Mouse (Mus musculus): Measurements from ENCODE around the gene Gm17334. TPM values are rescaled to one million over a fixed set of nuclear protein-coding genes. Genes with fewer than 3 reads are reported as not detected.

Gm17334 gene
- total RNA-seq, 2 experiments from 2014 or later = not detected

DNA sequence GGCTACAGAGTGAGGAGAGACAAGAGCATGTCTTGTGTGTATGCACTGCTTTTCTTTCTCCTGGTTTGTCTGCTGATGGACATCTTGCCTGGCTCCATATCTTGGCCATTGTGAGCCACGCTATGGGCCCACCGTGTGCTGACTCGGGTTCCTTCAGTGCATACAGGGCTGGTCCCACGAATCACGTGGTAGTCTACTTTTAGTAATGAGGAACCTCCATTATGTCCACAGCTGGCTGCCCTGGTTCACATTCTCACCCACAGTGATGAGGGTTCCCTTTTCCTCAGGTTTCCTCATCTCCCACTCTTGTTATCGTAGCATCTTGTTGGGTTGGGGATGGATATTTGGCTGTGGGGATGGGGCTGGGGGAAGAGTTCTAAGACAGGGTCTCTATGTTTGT is 24.4 kb downstream of the Gm17334 start:
- DNase-seq (ENCODE audit: low spot score) = no peak

DNA sequence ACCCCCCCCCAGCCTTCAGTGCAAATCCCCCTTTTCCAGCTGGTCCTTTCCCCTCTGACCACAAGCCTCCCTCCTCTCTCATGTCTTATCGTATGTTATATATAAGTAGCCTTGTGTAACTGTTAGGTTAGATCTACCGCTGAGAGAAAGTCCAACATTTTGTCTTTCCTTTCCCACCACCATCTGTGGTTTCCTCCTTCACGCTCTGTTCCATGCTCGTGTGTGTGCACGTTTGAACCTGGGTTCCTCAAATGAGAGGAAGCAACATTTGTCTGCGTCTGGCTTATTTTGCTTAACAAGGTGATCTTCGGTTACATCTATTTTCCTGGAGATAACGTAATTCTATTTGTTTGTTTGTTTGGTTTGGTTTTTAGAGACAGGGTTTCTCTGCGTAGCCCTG is 25.0 kb downstream of the Gm17334 start:
- no peak for DNase-seq (ENCODE audit: low spot score)

DNA sequence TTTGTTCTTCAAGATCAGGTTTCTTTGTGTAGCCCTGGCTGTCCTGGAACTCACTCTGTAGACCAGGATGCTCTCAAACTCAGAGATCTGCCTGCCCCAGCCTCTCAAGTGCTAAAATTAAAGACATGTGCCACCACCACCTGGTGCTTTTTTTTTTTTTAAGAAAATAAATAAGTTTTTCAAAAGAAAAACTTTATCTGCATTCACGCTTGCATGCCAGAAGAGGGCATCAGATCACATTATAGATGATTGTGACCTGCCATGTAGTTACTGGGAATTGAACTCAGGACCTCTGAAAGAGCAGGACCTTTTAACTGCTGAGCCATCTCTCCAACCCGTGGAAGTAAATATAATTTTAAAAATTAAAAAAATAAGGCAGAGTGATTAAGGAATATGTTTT is 27.7 kb downstream of the Gm17334 start:
- DNase-seq (ENCODE audit: low spot score) = no peak

DNA sequence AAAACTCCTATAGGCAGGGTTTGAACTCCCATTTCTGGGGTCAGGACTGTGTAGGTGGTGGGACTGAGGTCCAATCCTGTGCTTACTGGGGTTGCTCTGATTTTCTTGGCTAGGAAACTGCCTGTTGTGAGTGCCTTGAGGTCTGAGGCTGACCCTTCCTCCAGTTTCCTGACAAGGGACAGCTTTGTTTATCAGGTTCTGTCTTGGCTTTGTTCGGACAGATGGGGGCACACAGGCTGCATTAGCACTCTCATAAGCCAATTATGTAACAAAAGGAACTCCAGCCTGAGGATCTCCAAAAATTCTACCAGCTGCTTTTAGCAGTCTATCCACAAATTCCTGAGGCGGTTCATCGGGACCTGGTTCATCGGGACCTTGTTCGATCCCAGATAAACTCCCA is 30.6 kb downstream of the Gm17334 start:
- no peak for DNase-seq (ENCODE audit: low spot score)

DNA sequence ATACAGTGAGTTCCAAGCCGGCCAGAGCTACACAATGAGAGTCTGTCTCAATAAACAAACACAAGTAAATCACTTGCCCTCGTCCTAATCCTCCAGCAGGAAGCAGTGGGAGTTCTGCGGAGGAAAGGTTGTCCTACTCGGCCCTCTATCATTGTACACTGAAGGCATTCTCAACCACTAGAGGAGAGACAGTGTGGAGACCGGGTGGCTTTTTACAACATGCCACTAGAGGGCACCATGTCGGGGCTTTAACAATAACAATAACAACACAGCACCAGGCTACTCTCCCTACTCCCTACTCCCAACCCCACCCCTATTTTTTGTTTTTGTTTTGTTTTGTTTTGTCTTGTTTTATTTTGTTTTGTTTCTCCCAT is 35.4 kb downstream of the Gm17334 start:
- peak; percentile 63 for DNase-seq (ENCODE audit: low spot score)

DNA sequence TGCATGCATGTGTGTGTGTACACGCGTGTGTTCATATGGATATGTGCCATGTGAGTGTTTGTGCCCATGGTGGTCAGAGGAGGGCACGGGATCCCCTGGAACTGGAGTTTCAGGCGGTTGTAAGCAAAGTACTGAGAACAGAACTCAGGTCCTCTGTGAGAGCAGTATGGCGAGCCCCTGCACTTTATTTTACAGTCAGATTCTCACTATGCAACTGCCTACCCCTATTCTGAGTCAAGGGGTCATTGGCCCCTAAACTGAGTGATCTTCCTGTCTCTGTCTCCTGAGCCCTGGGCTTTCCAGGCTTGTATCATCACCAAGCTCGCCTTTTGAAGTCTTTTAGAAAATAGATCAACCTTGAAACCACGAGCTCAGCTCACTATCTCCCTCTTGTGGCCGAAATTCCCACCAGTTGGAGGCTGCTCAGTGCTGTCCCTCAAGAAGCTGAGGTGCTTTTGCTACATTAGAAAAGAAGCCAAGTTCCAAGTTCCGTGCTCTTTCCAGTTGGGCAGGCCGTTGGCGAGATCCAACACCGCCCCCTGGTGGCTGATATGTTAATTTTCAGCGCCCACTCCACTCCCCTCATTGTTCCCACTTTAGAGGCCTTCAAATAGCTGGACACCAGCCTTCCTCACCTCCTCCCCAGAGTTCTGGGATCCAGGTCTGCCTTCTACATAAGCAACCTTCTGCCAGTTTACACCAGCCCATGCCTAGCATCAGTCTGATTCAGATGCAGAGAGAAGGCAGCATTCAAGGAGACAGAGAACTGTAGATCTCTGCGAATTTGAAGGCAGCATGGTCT is 36.0 kb downstream of the Gm17334 start:
- peak; percentile 75 for DNase-seq (ENCODE audit: low spot score)

DNA sequence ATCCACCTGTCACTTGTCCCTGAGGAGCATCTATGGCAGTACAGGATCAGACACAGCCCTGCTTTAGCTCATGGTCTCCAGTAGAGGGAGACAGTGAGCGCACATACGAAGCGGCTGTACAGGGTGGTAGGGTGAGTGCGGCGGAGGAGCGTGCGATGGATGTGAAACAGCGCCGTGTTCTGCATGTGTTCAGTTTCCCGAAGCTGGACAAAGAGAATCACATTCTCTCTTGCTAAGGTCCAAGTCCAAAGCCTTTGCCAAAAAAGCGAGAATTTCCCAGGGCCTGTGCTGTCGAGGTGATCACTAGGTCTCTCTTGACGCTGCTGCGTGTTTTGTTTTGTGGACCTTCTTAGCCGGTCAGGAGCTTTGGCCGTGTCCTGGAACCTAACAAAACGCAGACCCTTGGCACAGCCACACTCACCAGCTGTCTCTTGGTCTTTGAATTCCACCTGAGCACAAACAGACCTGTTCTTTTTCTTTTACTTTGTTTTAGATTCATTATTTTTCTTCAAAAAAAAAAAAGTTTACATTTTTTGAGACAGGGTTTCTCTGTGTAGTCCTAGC is 37.2 kb downstream of the Gm17334 start:
- DNase-seq (ENCODE audit: low spot score) = peak; percentile 67

DNA sequence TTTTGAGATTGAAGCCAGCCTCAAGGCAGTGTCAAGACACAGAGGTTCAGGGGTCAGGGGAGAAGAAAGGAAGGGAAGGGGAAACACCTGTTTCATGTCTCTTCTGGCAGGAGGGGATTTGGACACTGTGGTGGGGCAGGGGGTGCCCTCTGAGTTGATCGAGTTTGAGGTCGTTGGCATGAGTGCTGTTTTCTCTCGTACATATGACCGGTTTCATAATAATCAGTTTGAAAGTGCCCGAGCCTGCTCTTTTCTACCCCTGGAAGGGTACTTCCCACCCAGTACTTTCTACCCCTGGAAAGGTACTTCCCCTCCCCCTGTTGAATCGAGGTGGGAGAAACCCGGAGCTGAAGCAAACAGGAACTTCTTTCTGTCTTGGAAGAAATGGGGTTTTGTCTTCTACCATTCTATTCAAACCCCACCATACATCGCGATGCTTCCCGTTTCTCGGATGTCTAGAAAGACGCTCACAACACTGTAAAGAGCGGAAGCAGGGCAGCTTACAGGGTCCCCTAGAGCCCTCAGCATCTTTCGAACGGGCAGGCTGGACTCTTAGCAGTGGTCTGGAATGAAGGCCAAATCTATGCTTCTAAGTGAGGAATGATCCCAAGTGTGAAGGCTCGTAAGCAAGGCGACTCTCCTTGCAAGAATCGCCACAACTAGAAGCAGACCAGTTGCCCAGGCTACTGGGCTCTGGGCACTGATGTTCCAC is 37.9 kb downstream of the Gm17334 start:
- no peak for DNase-seq (ENCODE audit: low spot score)

DNA sequence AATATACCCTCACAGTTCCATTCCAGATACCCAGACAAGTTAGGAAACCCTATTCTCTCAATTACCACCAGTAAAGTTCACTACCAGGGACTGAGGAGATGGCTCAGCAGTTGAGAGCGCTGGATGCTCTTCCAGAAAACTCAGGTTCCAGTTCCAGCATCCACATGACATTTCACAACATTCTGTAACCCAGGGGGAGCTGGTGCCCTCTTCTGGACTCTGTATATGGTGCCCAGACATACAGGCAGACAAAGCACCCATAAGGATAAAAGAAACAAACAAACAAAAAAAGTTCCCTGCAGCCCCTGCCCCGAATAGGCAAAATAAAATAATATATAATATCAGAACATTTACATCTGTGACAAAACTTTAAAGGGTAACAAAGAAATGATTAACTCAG is 38.6 kb downstream of the Gm17334 start:
- DNase-seq (ENCODE audit: low spot score) = no peak

DNA sequence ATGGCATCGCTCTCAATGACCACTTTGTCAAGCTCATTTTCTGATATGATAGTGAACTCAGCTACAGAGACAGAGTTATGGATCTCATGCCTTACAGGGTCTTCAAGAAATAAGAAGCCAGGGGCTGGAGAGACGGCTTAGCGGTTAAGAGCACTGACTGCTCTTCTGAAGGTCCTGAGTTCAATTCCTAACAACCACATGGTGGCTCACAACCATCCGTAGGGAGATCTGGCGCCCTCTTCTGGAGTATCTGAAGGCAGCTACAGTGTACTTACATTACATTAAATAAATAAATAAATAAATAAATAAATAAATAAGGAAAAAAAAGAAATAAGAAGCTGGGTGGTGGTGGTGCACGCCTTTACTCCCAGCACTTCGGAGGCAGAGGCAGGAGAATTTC is 39.2 kb downstream of the Gm17334 start:
- DNase-seq (ENCODE audit: low spot score) = no peak

DNA sequence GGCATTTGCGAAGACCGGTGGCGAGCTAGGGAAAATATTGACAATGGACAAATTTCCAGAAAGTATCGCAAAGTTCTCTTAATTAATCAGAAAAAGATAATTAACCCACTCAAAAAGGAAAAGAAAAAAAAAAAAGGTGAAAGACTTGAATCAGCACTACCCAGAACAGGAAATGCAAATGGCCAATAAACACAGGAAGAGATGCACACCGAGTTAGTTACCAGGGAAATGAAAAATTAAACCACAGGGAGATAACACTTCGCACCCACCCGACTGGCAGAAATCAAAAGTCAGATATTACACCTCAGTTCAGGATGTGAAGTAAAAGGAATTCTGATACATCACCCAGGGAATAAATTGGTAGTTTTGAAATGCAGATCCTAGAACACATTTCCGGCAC is 40.7 kb downstream of the Gm17334 start:
- DNase-seq (ENCODE audit: low spot score) = no peak

DNA sequence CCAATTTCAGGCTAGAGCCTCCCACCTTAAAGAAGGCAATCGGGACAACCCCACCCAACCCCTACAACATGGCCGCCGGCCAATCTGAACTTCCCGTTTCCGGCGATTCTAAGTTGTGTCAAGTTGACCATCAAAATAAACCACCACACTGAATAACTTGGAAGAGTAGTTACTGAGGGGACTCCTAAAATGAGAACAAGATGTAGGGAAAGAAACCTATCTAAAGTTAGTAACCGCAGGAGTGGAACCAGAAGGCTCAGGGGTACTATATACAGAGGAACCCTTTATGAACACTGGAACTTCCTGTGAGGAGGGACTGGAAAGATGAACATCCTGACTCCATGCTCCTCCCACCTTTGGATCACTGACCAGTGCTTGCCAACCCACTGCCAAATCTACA is 41.5 kb downstream of the Gm17334 start:
- no peak for DNase-seq (ENCODE audit: low spot score)

Small RNA genes lying within 50 kb of the gene (microRNA-seq; reads per million reads assigned to microRNA genes)
- not detected for gene Mir7671

Other genes starting within 250 kb of the Gm17334 start
- gene Kif3a, start 205.8 kb downstream of the Gm17334 start, total RNA-seq (2021) = 1 to 10 TPM; 4.5 to 5.0 TPM
- not detected for gene Il4, start 154.5 kb downstream of the Gm17334 start, total RNA-seq (2021)
- gene Il13, start 138.5 kb downstream of the Gm17334 start, total RNA-seq (2021) = not detected
- gene Rad50, start 65.9 kb downstream of the Gm17334 start, total RNA-seq (2021) = 1 to 10 TPM; 4.3 to 5.4 TPM
- not detected for gene Il5, start 52.4 kb downstream of the Gm17334 start, total RNA-seq (2021)
- 1 to 10 TPM; 4.7 to 9.9 TPM for gene Irf1, start 3.2 kb downstream of the Gm17334 start, total RNA-seq (2021)
- 1 to 10 TPM in 1 of 2 experiments, under 1 TPM in 1; 0.84 to 2.1 TPM for gene Gm12216, start 86.1 kb upstream of the Gm17334 start, total RNA-seq (2021)
- gene Slc22a5, start 118.5 kb upstream of the Gm17334 start, total RNA-seq (2021) = 1 to 10 TPM; 7.1 to 9.3 TPM
- under 1 TPM; 0.78 to 0.95 TPM for gene Slc22a21, start 207.1 kb upstream of the Gm17334 start, total RNA-seq (2021)